Mouse (Mus musculus) stomach, postnatal 0 days (tissue): ENCODE data around the gene Cenpv.

Source experiments
- CTCF ChIP-seq: IDR thresholded peaks from 2 replicates; pipeline ENCODE4 v1.5.1; 2016; ENCODE audit warnings: antibody characterized with exemption, low read depth, mild to moderate bottlenecking, moderate library complexity
- EP300 ChIP-seq: optimal IDR thresholded peaks from 2 replicates; pipeline ENCODE3; 2016; ENCODE audit warnings: antibody characterized with exemption

DNA sequence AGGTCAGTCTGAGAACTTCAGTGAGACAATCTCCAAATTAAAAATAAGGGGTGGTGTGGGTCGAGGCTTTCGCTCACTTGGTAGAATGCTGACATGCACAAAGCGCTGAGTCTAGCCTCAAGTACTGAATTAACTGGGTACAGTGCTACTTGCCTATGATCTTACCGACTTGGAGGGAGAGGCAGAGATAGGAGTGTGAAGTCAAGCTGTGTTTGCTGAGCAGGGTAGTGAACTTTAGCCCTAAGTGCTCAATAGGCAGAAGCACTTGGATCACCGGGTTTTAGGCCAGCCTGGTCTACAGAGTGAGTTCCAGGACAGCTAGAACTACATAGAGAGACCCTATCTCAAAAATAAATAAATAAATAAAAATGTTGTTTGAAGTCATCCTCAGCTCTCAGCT is 18.1 kb upstream of the Cenpv start:
- no peak for TF ChIP-seq EP300
- TF ChIP-seq CTCF = no peak
